Mouse (Mus musculus) cerebellum, adult 9-11 months (tissue): ENCODE results near the gene Slc39a9.

Experiments used
- DNase-seq: peaks from one replicate; pipeline ENCODE4 v3.0.0; 2022

Gene Slc39a9

GRCm38 (mm10) chr12:80654659-80655025, 11.0 kb downstream of the Slc39a9 start:
- DNase-seq, result no peak

GRCm38 (mm10) chr12:80658661-80659060, 15.0 kb downstream of the Slc39a9 start:
- no peak for DNase-seq

GRCm38 (mm10) chr12:80662322-80662721, 18.6 kb downstream of the Slc39a9 start:
- no peak for DNase-seq

GRCm38 (mm10) chr12:80663935-80664334, 20.3 kb downstream of the Slc39a9 start:
- DNase-seq, result no peak

- no peak for DNase-seq
Observed at GRCm38 (mm10) chr12:80668391-80668790, 24.7 kb downstream of the Slc39a9 start.

GRCm38 (mm10) chr12:80673170-80673569, 29.5 kb downstream of the Slc39a9 start:
- DNase-seq, result peak; percentile 41

- DNase-seq, result peak; percentile 12
Observed at GRCm38 (mm10) chr12:80681340-80681739, 37.7 kb downstream of the Slc39a9 start.

GRCm38 (mm10) chr12:80683554-80683953, 39.9 kb downstream of the Slc39a9 start:
- DNase-seq, result no peak

GRCm38 (mm10) chr12:80684316-80684715, 40.6 kb downstream of the Slc39a9 start:
- DNase-seq, result no peak

GRCm38 (mm10) chr12:80687788-80688211, 44.1 kb downstream of the Slc39a9 start:
- DNase-seq, result peak; percentile 56

- no peak for DNase-seq
Observed at GRCm38 (mm10) chr12:80689696-80690095, 46.0 kb downstream of the Slc39a9 start.

GRCm38 (mm10) chr12:80691671-80692091, 48.0 kb downstream of the Slc39a9 start:
- peak; percentile 10 for DNase-seq

- peak; percentile 81 for DNase-seq
Observed at GRCm38 (mm10) chr12:80692269-80692972, 48.7 kb downstream of the Slc39a9 start, which contains the start of gene Plekhd1. TSS of gene Plekhd1 (plus strand) at chr12:80692591.

- no peak for DNase-seq
Observed at GRCm38 (mm10) chr12:80693700-80694099, 50.0 kb downstream of the Slc39a9 start.

GRCm38 (mm10) chr12:80695004-80695403, 51.3 kb downstream of the Slc39a9 start:
- no peak for DNase-seq

- no peak for DNase-seq
Observed at GRCm38 (mm10) chr12:80698526-80699143, 55.0 kb downstream of the Slc39a9 start.

GRCm38 (mm10) chr12:80699144-80699531, 55.5 kb downstream of the Slc39a9 start:
- DNase-seq, result no peak

- DNase-seq, result no peak
Observed at GRCm38 (mm10) chr12:80701332-80701731, 57.6 kb downstream of the Slc39a9 start.

- no peak for DNase-seq
Observed at GRCm38 (mm10) chr12:80706208-80706914, 62.7 kb downstream of the Slc39a9 start.

- peak; percentile 68 for DNase-seq
Observed at GRCm38 (mm10) chr12:80706915-80707604, 63.4 kb downstream of the Slc39a9 start.

GRCm38 (mm10) chr12:80715915-80716314, 72.2 kb downstream of the Slc39a9 start:
- no peak for DNase-seq

- no peak for DNase-seq
Observed at GRCm38 (mm10) chr12:80719141-80719540, 75.5 kb downstream of the Slc39a9 start.

- DNase-seq, result no peak
Observed at GRCm38 (mm10) chr12:80720507-80720906, 76.8 kb downstream of the Slc39a9 start.
